Mouse (Mus musculus) lung, embryonic 14.5 days (tissue): Measurements from ENCODE around the gene Trmt2a. TPM values are rescaled to one million over a fixed set of nuclear protein-coding genes. Genes with fewer than 3 reads are reported as not detected.
A peak's percentile ranks its signal among the peaks of the same experiment; 100 is the strongest.

Experiments
- ATAC-seq: fragments of 200-750 bp; cut with Nextera tagmentation; 2 replicates; pipeline ENCODE4 v1.8.0; 2017; ENCODE audit warnings: mild to moderate bottlenecking, moderate TSS enrichment, moderate library complexity; ENCODE audit not compliant: insufficient read depth
- DNase-seq: peaks from one replicate; pipeline ENCODE4 v3.0.0-alpha.2; 2015
- H3K27ac ChIP-seq: fragments of 300-500 bp; sonication (generic); 2 replicates; pipeline ENCODE4 v1.5.1; 2014; ENCODE audit warnings: low read depth, mild to moderate bottlenecking, moderate library complexity
- H3K27me3 ChIP-seq: fragments of 300-500 bp; sonication (generic); 2 replicates; pipeline ENCODE4 v1.6.1; 2014; ENCODE audit warnings: low read length, control low read depth; ENCODE audit not compliant: insufficient read depth
- H3K36me3 ChIP-seq: fragments of 300-500 bp; sonication (generic); 2 replicates; pipeline ENCODE4 v1.6.1; 2014; ENCODE audit warnings: control low read depth; ENCODE audit not compliant: insufficient read depth
- H3K4me1 ChIP-seq: fragments of 300-500 bp; sonication (generic); 2 replicates; pipeline ENCODE4 v1.6.1; 2014; ENCODE audit warnings: antibody characterized with exemption, control low read depth; ENCODE audit not compliant: insufficient read depth
- H3K4me2 ChIP-seq: fragments of 300-500 bp; sonication (generic); 2 replicates; pipeline ENCODE4 v1.6.1; 2014; ENCODE audit warnings: mild to moderate bottlenecking
- H3K4me3 ChIP-seq: fragments of 300-500 bp; sonication (generic); 2 replicates; pipeline ENCODE4 v1.5.1; 2014; ENCODE audit warnings: low read depth, low read length
- H3K9ac ChIP-seq: fragments of 300-500 bp; sonication (generic); 2 replicates; pipeline ENCODE4 v1.6.1; 2014
- H3K9me3 ChIP-seq: fragments of 300-500 bp; sonication (generic); 2 replicates; pipeline ENCODE4 v1.6.1; 2016; ENCODE audit warnings: low read depth, low read length, control low read depth
- CTCF ChIP-seq: IDR thresholded peaks from 2 replicates; pipeline ENCODE4 v1.5.1; 2016; ENCODE audit warnings: antibody characterized with exemption, low read depth
- WGBS: fragments of 180-500 bp; shearing (Covaris S2); extraction: QIAGEN DNeasy Blood & Tissue Kit; methylation state at CpG from one replicate; pipeline ENCODE4 v1.1.7; 2014; 5-methylcytosine and 5-hydroxymethylcytosine counted together
- polyA plus RNA-seq: library from polyadenylated mRNA; unstranded; fragments of >200 nt; fragmentation: Nextera tagmentation; extraction: Ambion mirVana; gene quantifications from 2 replicates; pipeline ENCODE4 v1.2.1, GENCODE M21; 2014

Gene Trmt2a
- polyA plus RNA-seq, 1 experiment from 2014 or later: 81.3 TPM

GRCm38 (mm10) chr16:18250828-18251790 is 2.6 kb downstream of the Trmt2a start:
- Histone ChIP-seq H3K27me3 (no peaks in the 10 kb centered on the region), H3K4me3 (peak overlapping the region; percentile 97), H3K9me3 (no peaks in the 10 kb centered on the region), H3K4me1 (peaks cover 12% of the 10 kb centered on the region; the same call in 1 of the 2 replicates), H3K27ac (0 out of 2 replicates have a peak overlapping the region, but pooled peaks have one; percentile 8), H3K4me2 (peak overlapping the region; percentile 80), H3K9ac (peak overlapping the region; percentile 82), H3K36me3 (peaks cover 66% of the 10 kb centered on the region)
- TF ChIP-seq CTCF: no peak
- DNase-seq (peak; percentile 12), ATAC-seq (no peak)
- 59% methylated on average over 10 of the region's 10 CpGs for WGBS

GRCm38 (mm10) chr16:18252736-18253135 is 4.3 kb downstream of the Trmt2a start:
- DNase-seq: no peak
- H3K4me1 ChIP-seq: peaks cover 8% of the 10 kb centered on the region; the same call in 1 of the 2 replicates

GRCm38 (mm10) chr16:18253866-18254265 is 5.4 kb downstream of the Trmt2a start:
- ATAC-seq: no peak

More at GRCm38 (mm10) chr16:18252736-18253135, 4.3 kb downstream of the Trmt2a start:
- 82% methylated on average over 6 of the region's 6 CpGs for WGBS
- Histone ChIP-seq H3K36me3 (peaks cover 71% of the 10 kb centered on the region), H3K27me3 (no peaks in the 10 kb centered on the region), H3K9me3 (no peaks in the 10 kb centered on the region), H3K4me3 (no peak overlapping the region), H3K27ac (no peak overlapping the region), H3K4me2 (no peak overlapping the region), H3K9ac (no peak overlapping the region)
- ATAC-seq: no peak
- no peak for TF ChIP-seq CTCF

GRCm38 (mm10) chr16:18258221-18258620 is 9.7 kb downstream of the Trmt2a start, which contains the start of gene Gm49776:
TSS of gene Gm49776 (minus strand) at chr16:18258321.
- no peaks in the 10 kb centered on the region for H3K9me3 ChIP-seq
- H3K27ac ChIP-seq: no peak within 1 kb of the TSS
- ATAC-seq (no peak), DNase-seq (no peak)
- no peak within 1 kb of the TSS for H3K4me2 ChIP-seq
- 92% methylated on average over 2 of the region's 2 CpGs for WGBS
- no peak for TF ChIP-seq CTCF
- peaks cover 95% of the 10 kb centered on the region for H3K36me3 ChIP-seq
- no peaks in the 10 kb centered on the region for H3K4me1 ChIP-seq
- H3K27me3 ChIP-seq: no peaks in the 10 kb centered on the region
- H3K4me3 ChIP-seq: no peak within 1 kb of the TSS
- no peak within 1 kb of the TSS for H3K9ac ChIP-seq

More at GRCm38 (mm10) chr16:18253866-18254265, 5.4 kb downstream of the Trmt2a start:
- Histone ChIP-seq H3K27ac (no peak overlapping the region), H3K27me3 (no peaks in the 10 kb centered on the region), H3K36me3 (peaks cover 81% of the 10 kb centered on the region), H3K9ac (no peak overlapping the region), H3K4me3 (no peak overlapping the region), H3K4me2 (no peak overlapping the region), H3K9me3 (no peaks in the 10 kb centered on the region), H3K4me1 (peaks cover 8% of the 10 kb centered on the region; the same call in 1 of the 2 replicates)
- 79% methylated on average over 1 of the region's 1 CpGs for whole genome bisulfite sequencing
- TF ChIP-seq CTCF: no peak
- DNase-seq: no peak

- no peak overlapping the region for H3K9ac ChIP-seq
- no peak for TF ChIP-seq CTCF
- H3K4me2 ChIP-seq: no peak overlapping the region
- 89% methylated on average over 2 of the region's 2 CpGs for WGBS
- H3K27me3 ChIP-seq: no peaks in the 10 kb centered on the region
- no peaks in the 10 kb centered on the region for H3K4me1 ChIP-seq
- H3K36me3 ChIP-seq: peaks cover 94% of the 10 kb centered on the region
- DNase-seq: no peak
- no peak overlapping the region for H3K4me3 ChIP-seq
- H3K9me3 ChIP-seq: no peaks in the 10 kb centered on the region
- H3K27ac ChIP-seq: no peak overlapping the region
- no peak for ATAC-seq
These were observed 16.5 kb downstream of the Trmt2a start for GRCm38 (mm10) chr16:18265024-18265423.

GRCm38 (mm10) chr16:18268182-18268581 is 19.7 kb downstream of the Trmt2a start:
- Histone ChIP-seq H3K9me3 (no peaks in the 10 kb centered on the region), H3K9ac (no peak overlapping the region), H3K4me3 (no peak overlapping the region), H3K36me3 (peaks cover 95% of the 10 kb centered on the region), H3K4me2 (no peak overlapping the region), H3K27ac (no peak overlapping the region), H3K27me3 (no peaks in the 10 kb centered on the region), H3K4me1 (no peaks in the 10 kb centered on the region)
- TF ChIP-seq CTCF: peak; percentile 44
- 83% methylated on average over 5 of the region's 5 CpGs for WGBS
- ATAC-seq (no peak), DNase-seq (peak; percentile 47)

GRCm38 (mm10) chr16:18275166-18275565 is 26.7 kb downstream of the Trmt2a start:
- Histone ChIP-seq H3K4me1 (no peaks in the 10 kb centered on the region), H3K27ac (no peak overlapping the region), H3K36me3 (peaks cover 93% of the 10 kb centered on the region), H3K9ac (no peak overlapping the region), H3K9me3 (no peaks in the 10 kb centered on the region), H3K4me3 (no peak overlapping the region), H3K27me3 (no peaks in the 10 kb centered on the region), H3K4me2 (no peak overlapping the region)
- no peak for TF ChIP-seq CTCF
- WGBS: 72% methylated on average over 2 of the region's 2 CpGs
- DNase-seq (no peak), ATAC-seq (no peak)
